Mouse (Mus musculus) hindbrain, postnatal 0 days (tissue): Measurements from ENCODE around the gene Lrch3. TPM values are rescaled to one million over a fixed set of nuclear protein-coding genes. Genes with fewer than 3 reads are reported as not detected.

Experiments
- ATAC-seq: fragments of 200-750 bp; cut with Nextera tagmentation; 2 replicates; pipeline ENCODE4 v1.8.0; 2017; ENCODE audit warnings: mild to moderate bottlenecking, moderate TSS enrichment, moderate library complexity
- DNase-seq: peaks from one replicate; pipeline ENCODE4 v3.0.0-alpha.2; 2015; ENCODE audit warnings: low spot score
- H3K27ac ChIP-seq: fragments of 300-500 bp; sonication (generic); 2 replicates; pipeline ENCODE4 v1.5.1; 2014; ENCODE audit warnings: mild to moderate bottlenecking
- H3K27me3 ChIP-seq: fragments of 300-500 bp; sonication (generic); 2 replicates; pipeline ENCODE4 v1.6.1; 2014; ENCODE audit warnings: low read length, mixed read lengths; ENCODE audit not compliant: insufficient read depth
- H3K36me3 ChIP-seq: fragments of 300-500 bp; sonication (generic); 2 replicates; pipeline ENCODE4 v1.6.1; 2014; ENCODE audit warnings: low read length, mixed read lengths; ENCODE audit not compliant: insufficient read depth
- H3K4me1 ChIP-seq: fragments of 300-500 bp; sonication (generic); 2 replicates; pipeline ENCODE4 v1.6.1; 2014; ENCODE audit warnings: antibody characterized with exemption, low read length, mixed read lengths; ENCODE audit not compliant: insufficient read depth
- H3K4me2 ChIP-seq: fragments of 300-500 bp; sonication (generic); 2 replicates; pipeline ENCODE4 v1.6.1; 2014; ENCODE audit warnings: low read depth, mild to moderate bottlenecking, low read length, moderate library complexity, mixed read lengths
- H3K4me3 ChIP-seq: fragments of 300-500 bp; sonication (generic); 2 replicates; pipeline ENCODE4 v1.5.1; 2014; ENCODE audit warnings: low read length
- H3K9ac ChIP-seq: fragments of 300-500 bp; sonication (generic); replicated peaks from 2 replicates; pipeline ENCODE4 v1.6.1; 2014; ENCODE audit warnings: mild to moderate bottlenecking, low read length, moderate library complexity, mixed read lengths
- H3K9me3 ChIP-seq: fragments of 300-500 bp; sonication (generic); 2 replicates; pipeline ENCODE4 v1.6.1; 2016; ENCODE audit warnings: low read length, mixed read lengths
- CTCF ChIP-seq: IDR thresholded peaks from 2 replicates; pipeline ENCODE4 v1.5.1; 2016; ENCODE audit warnings: antibody characterized with exemption, control low read depth, low read depth
- WGBS: fragments of 180-500 bp; shearing (Covaris S2); extraction: QIAGEN DNeasy Blood & Tissue Kit; methylation state at CpG from one replicate; pipeline ENCODE4 v1.1.7; 2014; 5-methylcytosine and 5-hydroxymethylcytosine counted together
- polyA plus RNA-seq: library from polyadenylated mRNA; unstranded; fragments of >200 nt; fragmentation: Nextera tagmentation; extraction: Ambion mirVana; gene quantifications from 2 replicates; pipeline ENCODE4 v1.2.1, GENCODE M21; 2015
- total RNA-seq: library from RNA; depleted of rRNA; stranded (reverse); fragments of >200 nt; gene quantifications from 2 replicates; pipeline ENCODE4 v1.2.3, GENCODE M21; 2014

Lrch3 gene
- total and polyA plus RNA-seq, 2 experiments from 2014 or later, result 26.7 to 44.3 TPM

DNA sequence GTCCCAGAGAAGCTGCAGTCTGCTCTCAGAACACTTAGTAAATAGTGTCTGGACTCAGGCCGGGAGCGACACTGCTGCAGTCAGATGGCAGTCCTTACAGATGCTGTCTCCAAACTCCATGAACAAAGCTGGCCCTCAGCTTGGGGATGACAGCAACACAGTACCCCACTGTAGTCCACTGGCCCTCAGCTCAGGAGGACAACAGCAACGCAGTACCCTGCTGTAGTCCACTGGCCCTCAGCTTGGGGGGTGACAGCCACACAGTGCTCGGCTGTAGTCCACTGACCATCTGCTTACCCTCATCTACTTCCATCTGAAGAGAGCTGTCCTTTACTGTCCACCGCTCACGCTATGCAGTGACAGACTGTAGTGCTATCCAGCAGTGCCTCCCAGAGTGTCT, 96.3 kb downstream of the Lrch3 start:
- no peak overlapping the region for H3K9ac ChIP-seq
- H3K27me3 ChIP-seq, result no peaks in the 10 kb centered on the region
- ATAC-seq (peak; percentile 71; the same call in 1 of the 2 replicates), DNase-seq (peak; percentile 4)
- no peaks in the 10 kb centered on the region for H3K4me1 ChIP-seq
- WGBS, result 82% methylated on average over 6 of the region's 6 CpGs
- no peak overlapping the region for H3K27ac ChIP-seq
- no peak overlapping the region for H3K4me3 ChIP-seq
- no peaks in the 10 kb centered on the region for H3K9me3 ChIP-seq
- no peak overlapping the region for H3K4me2 ChIP-seq
- no peak for TF ChIP-seq CTCF
- H3K36me3 ChIP-seq, result peaks cover 44% of the 10 kb centered on the region; the same call in 1 of the 2 replicates

DNA sequence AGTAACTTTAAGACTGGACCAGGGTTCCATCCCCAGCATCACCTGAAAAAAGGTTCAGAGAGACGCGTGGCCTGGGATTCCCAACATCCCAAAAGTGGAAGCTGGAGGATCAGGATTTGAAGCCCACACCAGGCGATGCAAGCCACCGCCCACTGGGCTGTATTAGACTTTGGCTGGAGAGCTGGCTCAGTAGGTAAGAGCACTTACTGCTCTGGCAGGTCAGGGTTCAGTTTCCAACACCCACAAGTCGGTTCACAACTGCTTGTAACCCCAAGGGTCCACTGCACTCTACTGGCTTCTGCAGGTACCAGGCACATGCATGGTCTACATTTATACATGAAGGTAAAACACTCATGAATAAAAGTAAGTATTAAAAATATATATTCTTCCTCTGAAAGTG, 99.9 kb downstream of the Lrch3 start:
- Histone ChIP-seq H3K27me3 (no peaks in the 10 kb centered on the region), H3K4me2 (no peak overlapping the region), H3K27ac (no peak overlapping the region), H3K9me3 (no peaks in the 10 kb centered on the region), H3K9ac (no peak overlapping the region), H3K4me3 (no peak overlapping the region), H3K36me3 (peaks cover 40% of the 10 kb centered on the region; the same call in 1 of the 2 replicates), H3K4me1 (no peaks in the 10 kb centered on the region)
- whole genome bisulfite sequencing, result 92% methylated on average over 5 of the region's 5 CpGs
- ATAC-seq (no peak), DNase-seq (no peak)
- TF ChIP-seq CTCF, result no peak

DNA sequence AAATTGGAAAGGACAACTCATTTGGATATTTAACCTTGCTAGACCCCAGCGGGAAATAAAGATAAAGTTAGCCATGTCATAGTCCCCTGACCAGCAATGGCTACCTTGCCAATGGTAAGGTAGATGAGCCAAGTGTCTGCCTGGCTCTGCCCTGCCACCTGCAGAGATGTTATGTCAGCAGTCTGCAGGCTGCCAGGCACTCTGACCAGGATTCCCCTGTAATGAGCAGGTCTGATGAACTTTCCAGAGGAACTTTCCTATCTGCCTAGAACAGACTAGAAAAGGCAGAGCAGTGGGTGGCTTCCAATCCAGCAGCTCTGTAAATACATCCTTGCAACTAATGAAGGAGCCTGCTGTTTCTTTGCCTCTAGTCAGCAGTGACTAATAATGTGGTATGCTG, 101.0 kb downstream of the Lrch3 start:
- TF ChIP-seq CTCF, result no peak
- DNase-seq (no peak), ATAC-seq (no peak)
- Histone ChIP-seq H3K4me1 (no peaks in the 10 kb centered on the region), H3K36me3 (peaks cover 31% of the 10 kb centered on the region; the same call in 1 of the 2 replicates), H3K9ac (no peak overlapping the region), H3K9me3 (no peaks in the 10 kb centered on the region), H3K4me2 (no peak overlapping the region), H3K27ac (no peak overlapping the region), H3K4me3 (no peak overlapping the region), H3K27me3 (no peaks in the 10 kb centered on the region)
- 87% methylated on average over 1 of the region's 1 CpGs for WGBS

DNA sequence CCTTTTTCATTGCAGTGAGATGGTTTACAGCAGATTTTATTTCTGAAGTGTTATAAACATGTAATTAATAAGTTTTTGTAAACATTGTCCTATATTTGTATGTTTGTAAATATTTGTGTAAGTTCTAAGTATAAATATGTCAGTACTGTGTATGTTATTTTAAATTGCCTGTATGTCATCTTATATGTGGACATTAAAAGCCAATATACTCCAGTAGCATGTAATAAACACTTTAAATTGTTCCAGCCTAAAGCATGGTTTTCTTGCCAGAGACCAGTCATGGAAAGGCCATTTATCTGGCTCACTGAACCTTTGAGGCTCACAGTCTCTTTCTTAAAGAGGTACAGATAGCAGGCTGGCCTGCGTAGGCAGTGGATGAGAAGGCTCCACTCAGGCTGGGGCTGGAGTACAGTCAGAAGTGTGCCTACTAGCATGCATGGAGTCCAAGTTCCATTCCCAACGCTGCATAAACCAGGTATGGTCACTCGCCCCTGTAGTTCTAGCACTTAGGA, 101.6 kb downstream of the Lrch3 start:
- H3K27ac ChIP-seq, result no peak overlapping the region
- no peaks in the 10 kb centered on the region for H3K27me3 ChIP-seq
- 95% methylated on average over 3 of the region's 3 CpGs for WGBS
- no peak for TF ChIP-seq CTCF
- no peak overlapping the region for H3K4me2 ChIP-seq
- H3K4me1 ChIP-seq, result no peaks in the 10 kb centered on the region
- no peak overlapping the region for H3K4me3 ChIP-seq
- H3K9ac ChIP-seq, result no peak overlapping the region
- DNase-seq (no peak), ATAC-seq (no peak)
- H3K9me3 ChIP-seq, result no peaks in the 10 kb centered on the region
- H3K36me3 ChIP-seq, result peaks cover 25% of the 10 kb centered on the region; the same call in 1 of the 2 replicates

DNA sequence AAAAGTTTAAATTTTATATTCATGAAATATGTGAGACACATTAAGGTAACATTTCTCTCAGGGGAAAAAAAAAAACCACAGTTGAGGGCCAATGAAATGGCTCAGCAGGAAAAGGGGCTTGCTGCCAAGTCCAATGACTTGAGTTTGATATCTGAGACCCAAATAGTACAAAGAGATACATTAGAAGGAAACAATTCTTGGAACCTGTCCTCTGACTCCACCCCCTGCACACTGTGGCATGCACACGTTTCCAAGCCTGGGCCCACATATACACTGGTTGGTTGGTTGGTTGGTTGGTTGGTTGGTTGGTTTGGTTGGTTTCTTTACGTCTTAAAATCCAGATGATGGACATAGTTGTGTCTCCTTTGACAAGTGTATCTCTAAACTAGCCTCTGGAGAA, 102.1 kb downstream of the Lrch3 start:
- ATAC-seq (no peak), DNase-seq (no peak)
- H3K36me3 ChIP-seq, result peaks cover 20% of the 10 kb centered on the region; the same call in 1 of the 2 replicates
- no peak overlapping the region for H3K9ac ChIP-seq
- H3K4me3 ChIP-seq, result no peak overlapping the region
- no peaks in the 10 kb centered on the region for H3K9me3 ChIP-seq
- H3K4me2 ChIP-seq, result no peak overlapping the region
- no peaks in the 10 kb centered on the region for H3K27me3 ChIP-seq
- TF ChIP-seq CTCF, result no peak
- WGBS, result 93% methylated on average over 2 of the region's 2 CpGs
- no peak overlapping the region for H3K27ac ChIP-seq
- no peaks in the 10 kb centered on the region for H3K4me1 ChIP-seq

DNA sequence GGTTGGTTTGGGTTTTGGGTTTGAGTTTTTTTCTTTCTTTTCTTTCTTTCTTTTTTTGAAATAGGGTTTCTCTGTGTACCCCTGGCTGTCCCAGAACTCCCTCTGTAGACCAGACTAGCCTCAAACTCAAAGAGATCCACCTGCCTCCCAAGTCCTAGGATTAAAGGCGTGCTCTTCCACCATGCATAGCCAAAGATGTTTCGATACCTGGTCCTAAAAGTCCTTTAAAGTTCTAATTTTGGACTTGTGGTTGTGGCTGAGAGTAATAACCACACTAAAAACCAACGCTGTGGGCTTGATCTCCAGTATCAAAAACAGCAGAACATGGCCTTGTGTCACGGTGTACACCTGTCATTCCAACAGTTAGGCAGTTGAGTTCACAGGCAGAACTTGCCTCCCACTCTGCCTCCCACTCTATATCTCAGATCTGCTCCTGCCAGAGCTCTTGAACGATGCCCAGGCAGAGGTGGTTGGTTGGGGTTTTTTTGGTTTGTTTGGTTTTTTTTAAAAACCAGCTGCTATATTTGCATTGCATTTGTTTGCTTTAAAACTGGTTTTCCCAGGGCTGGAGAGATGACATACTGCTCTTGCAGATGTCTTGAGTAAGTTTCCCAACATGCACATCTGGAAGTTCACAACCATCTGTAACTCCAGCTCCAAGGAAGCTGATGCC, 103.9 kb downstream of the Lrch3 start:
- peaks cover 14% of the 10 kb centered on the region; the same call in 1 of the 2 replicates for H3K36me3 ChIP-seq
- TF ChIP-seq CTCF, result no peak
- H3K27me3 ChIP-seq, result no peaks in the 10 kb centered on the region
- H3K9ac ChIP-seq, result no peak overlapping the region
- no peaks in the 10 kb centered on the region for H3K9me3 ChIP-seq
- ATAC-seq, result no peak
- H3K4me1 ChIP-seq, result no peaks in the 10 kb centered on the region
- no peak overlapping the region for H3K4me2 ChIP-seq
- no peak overlapping the region for H3K4me3 ChIP-seq
- WGBS, result 94% methylated on average over 5 of the region's 5 CpGs
- DNase-seq, result no peak
- no peak overlapping the region for H3K27ac ChIP-seq
